Mouse (Mus musculus) heart, adult 2 months (tissue): ENCODE measurements at regions not wholly inside any gene's neighbourhood (a gene's known extent, or its start where the extent isn't known, plus 50 kb on each side); places are given as distances from the start of the nearest gene placed in this dataset.

Experiments
- CTCF ChIP-seq: fragments of 200-600 bp; IDR thresholded peaks from 2 replicates; pipeline ENCODE4 v1.8.1; 2022; ENCODE audit warnings: antibody characterized with exemption, mild to moderate bottlenecking, moderate library complexity
- EP300 ChIP-seq: fragments of 200-500 bp; IDR thresholded peaks from 2 replicates; pipeline ENCODE4 v1.6.1; 2011; ENCODE audit warnings: low read depth, low read length, control low read depth; ENCODE audit not compliant: insufficient read depth
- POLR2A ChIP-seq: fragments of 200-500 bp; IDR thresholded peaks from 2 replicates; pipeline ENCODE4 v1.6.1; 2011; ENCODE audit warnings: mild to moderate bottlenecking, low read depth, low read length, control low read depth; ENCODE audit not compliant: insufficient read depth

DNA sequence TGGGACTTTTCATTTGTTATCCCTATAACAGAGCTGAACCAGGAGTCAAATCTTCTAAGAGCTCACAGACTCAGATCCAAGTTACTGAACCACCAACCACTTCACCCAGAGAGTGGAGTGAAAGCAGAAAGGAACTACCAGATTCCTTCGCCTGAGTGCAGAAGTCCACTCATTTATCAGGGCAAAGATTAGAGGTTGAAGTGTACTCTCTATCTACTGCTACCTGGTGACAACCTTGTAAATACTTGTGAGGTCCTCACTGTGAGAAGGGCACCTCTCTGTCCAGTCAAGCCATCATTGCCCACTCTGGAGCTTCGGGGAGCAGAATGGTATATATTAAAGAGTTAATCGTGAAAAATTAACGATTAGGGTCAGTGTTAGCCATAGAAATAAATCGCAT lies 87.4 kb upstream of the Shisa3 start:
- no peak for TF ChIP-seq CTCF
- no peak for TF ChIP-seq POLR2A
- TF ChIP-seq EP300, result no peak
